31 mouse cellular contexts compared by ENCODE assay signal in genomic region chr12:98438080-98438479, GRCm38 (mm10).
DNase-seq lines count a peak whose midpoint lies in the region; ATAC-seq and TF ChIP-seq lines count a peak whose summit lies in the region.
"Had no signal": no experiment of that assay in that cellular context is flagged by ENCODE, and none has a peak within 500 bp of the region (broad histone marks: within the 10 kb centered on the region; RNA-seq: fewer than 3 reads in every experiment).

No protein-coding gene starts in this region.

- H3K36me3 ChIP-seq in kidney, adult 2 months (ENCODE audit: control insufficient read depth, insufficient read depth, low read length), result no peaks in the 10 kb centered on the region
- H3K36me3 ChIP-seq in kidney, embryonic 14.5 days (ENCODE audit: control insufficient read depth, insufficient read depth, low read length), result no peaks in the 10 kb centered on the region
- no peaks in the 10 kb centered on the region for H3K36me3 ChIP-seq in stomach, postnatal 0 days (ENCODE audit: control insufficient read depth, insufficient read depth, low read length)
- H3K36me3 ChIP-seq: embryonic facial prominence, embryonic 12.5 days; G1E; limb, embryonic 10.5 days; limb, embryonic 15.5 days had no signal

- no peaks in the 10 kb centered on the region for H3K9me3 ChIP-seq in kidney, embryonic 14.5 days (ENCODE audit: control insufficient read depth, low read length)
- no peaks in the 10 kb centered on the region for H3K9me3 ChIP-seq in stomach, postnatal 0 days (ENCODE audit: control insufficient read depth, low read length)
- H3K9me3 ChIP-seq: embryonic facial prominence, embryonic 12.5 days; forebrain, embryonic 10.5 days; forebrain, embryonic 15.5 days; limb, embryonic 10.5 days; limb, embryonic 15.5 days; midbrain, embryonic 12.5 days; neural tube, embryonic 12.5 days had no signal

- H3K27ac ChIP-seq in kidney, adult 2 months (ENCODE audit: insufficient read depth, low read depth, low read length), result no peak overlapping the region
- no peak overlapping the region for H3K27ac ChIP-seq in kidney, embryonic 14.5 days (ENCODE audit: low read depth, low read length)
- no peak overlapping the region for H3K27ac ChIP-seq in stomach, postnatal 0 days (replicated peaks)
- H3K27ac ChIP-seq: embryonic facial prominence, embryonic 12.5 days; forebrain, embryonic 10.5 days; forebrain, embryonic 15.5 days; gastrocnemius, adult 2 months; hindbrain, embryonic 14.5 days; kidney, postnatal 0 days; limb, embryonic 10.5 days; limb, embryonic 15.5 days; liver, embryonic 14.5 days; midbrain, embryonic 12.5 days; neural tube, embryonic 12.5 days had no signal

- no peaks in the 10 kb centered on the region for H3K4me1 ChIP-seq in kidney, adult 2 months (ENCODE audit: control insufficient read depth, insufficient read depth, low read length)
- H3K4me1 ChIP-seq in kidney, embryonic 14.5 days (ENCODE audit: control insufficient read depth, insufficient read depth, low read length), result no peaks in the 10 kb centered on the region
- no peaks in the 10 kb centered on the region for H3K4me1 ChIP-seq in lung, adult 2 months (ENCODE audit: control insufficient read depth, insufficient read depth, low read length)
- H3K4me1 ChIP-seq in stomach, postnatal 0 days (replicated peaks; ENCODE audit: control insufficient read depth, insufficient read depth), result no peaks in the 10 kb centered on the region
- H3K4me1 ChIP-seq: embryonic facial prominence, embryonic 12.5 days; forebrain, embryonic 10.5 days; forebrain, embryonic 15.5 days; limb, embryonic 10.5 days; limb, embryonic 15.5 days; megakaryocyte, embryonic 14.5 days; midbrain, embryonic 12.5 days; neural tube, embryonic 12.5 days had no signal

- no peak for TF ChIP-seq POLR2A in kidney, adult 2 months (IDR thresholded peaks at IDR 0.05; ENCODE audit: low read depth, low read length)
- no peak for TF ChIP-seq POLR2A in lung, adult 2 months (IDR thresholded peaks at IDR 0.05; ENCODE audit: borderline replicate concordance, extremely low read depth, low read depth, low read length)

- WGBS in kidney, adult 2 months, result 24% methylated on average over 2 of the region's 2 CpGs
- 24% methylated on average over 2 of the region's 2 CpGs for WGBS in kidney, embryonic 14.5 days
- 18% methylated on average over 2 of the region's 2 CpGs for WGBS in lung, adult 2 months
- WGBS in stomach, postnatal 0 days, result 26% methylated on average over 2 of the region's 2 CpGs

- TF ChIP-seq CTCF in kidney, adult 2 months (conservative IDR thresholded peaks at IDR 0.05; ENCODE audit: insufficient read depth, insufficient read length, low read depth, low read length), result no peak
- TF ChIP-seq CTCF in lung, adult 2 months (IDR thresholded peaks at IDR 0.05; ENCODE audit: insufficient read depth, low read length), result no peak
- TF ChIP-seq CTCF in stomach, postnatal 0 days (IDR thresholded peaks at IDR 0.05; ENCODE audit: low read depth), result no peak

- no peak overlapping the region for H3K9ac ChIP-seq in kidney, embryonic 14.5 days (ENCODE audit: low read depth, low read length)
- no peak overlapping the region for H3K9ac ChIP-seq in stomach, postnatal 0 days (ENCODE audit: low read length)
- H3K9ac ChIP-seq: embryonic facial prominence, embryonic 12.5 days; forebrain, embryonic 15.5 days; hindbrain, embryonic 14.5 days; limb, embryonic 15.5 days; liver, embryonic 14.5 days; midbrain, embryonic 12.5 days; neural tube, embryonic 12.5 days had no signal

- H3K4me2 ChIP-seq in kidney, embryonic 14.5 days (replicated peaks; ENCODE audit: low read depth, low read length), result no peak overlapping the region
- no peak overlapping the region for H3K4me2 ChIP-seq in stomach, postnatal 0 days (replicated peaks; ENCODE audit: low read depth)
- H3K4me2 ChIP-seq: embryonic facial prominence, embryonic 12.5 days; forebrain, embryonic 15.5 days; heart, embryonic 11.5 days; hindbrain, embryonic 14.5 days; limb, embryonic 15.5 days; midbrain, embryonic 12.5 days; neural tube, embryonic 12.5 days had no signal

- TF ChIP-seq EP300 in stomach, postnatal 0 days (optimal IDR thresholded peaks at IDR 0.05), result no peak

- DNase-seq in adrenal gland, postnatal 10 days, result peak; percentile 26
- DNase-seq in adrenal gland, postnatal 25 days, result no peak
- peak; percentile 20 for DNase-seq in kidney, adult 2 months
- peak; percentile 16 for DNase-seq in lung, adult 2 months
- DNase-seq in lung, postnatal 10 days, result no peak
- no peak for DNase-seq in stomach, postnatal 0 days (ENCODE audit: low spot score)
- DNase-seq in spleen, postnatal 4 days (ENCODE audit: low spot score in 2 of 2), result no peak
- DNase-seq: cerebellum, adult 11 months; cerebellum, adult 9-10 months; embryo, embryonic 11 days; gastrocnemius, adult 2 months; gastrocnemius, postnatal 36 days; heart, adult 18-20 months; heart, postnatal 36 days; right cerebral cortex, adult 18-20 months; spleen, adult 18-20 months had no signal

- H3K4me3 ChIP-seq in kidney, adult 2 months (ENCODE audit: insufficient read depth, low read depth, low read length), result no peak overlapping the region
- no peak overlapping the region for H3K4me3 ChIP-seq in kidney, embryonic 14.5 days (ENCODE audit: low read length)
- no peak overlapping the region for H3K4me3 ChIP-seq in lung, adult 2 months (replicated peaks; ENCODE audit: extremely low read depth, low read depth, low read length)
- no peak overlapping the region for H3K4me3 ChIP-seq in stomach, postnatal 0 days (ENCODE audit: low read depth, low read length)
- H3K4me3 ChIP-seq: embryonic facial prominence, embryonic 12.5 days; forebrain, embryonic 10.5 days; forebrain, embryonic 15.5 days; gastrocnemius, adult 2 months; limb, embryonic 10.5 days; limb, embryonic 15.5 days; megakaryocyte, embryonic 14.5 days; midbrain, embryonic 12.5 days; myocyte; neural tube, embryonic 12.5 days had no signal

- no peaks in the 10 kb centered on the region for H3K27me3 ChIP-seq in kidney, adult 2 months (replicated peaks; ENCODE audit: control insufficient read depth, insufficient read depth, low read length)
- no peaks in the 10 kb centered on the region for H3K27me3 ChIP-seq in kidney, embryonic 14.5 days (ENCODE audit: control insufficient read depth, insufficient read depth, low read length)
- H3K27me3 ChIP-seq in stomach, postnatal 0 days (ENCODE audit: control insufficient read depth, insufficient read depth, low read length), result no peaks in the 10 kb centered on the region
- H3K27me3 ChIP-seq: embryonic facial prominence, embryonic 12.5 days; forebrain, embryonic 15.5 days; limb, embryonic 15.5 days; megakaryocyte, embryonic 14.5 days; midbrain, embryonic 12.5 days; neural tube, embryonic 12.5 days had no signal

- no peak for ATAC-seq in kidney, embryonic 14.5 days (ENCODE audit: low FRiP score, low TSS enrichment)
- ATAC-seq in stomach, postnatal 0 days (ENCODE audit: low FRiP score, low TSS enrichment), result peak; percentile 74
- ATAC-seq: forebrain, embryonic 15.5 days had no signal

Comparison
In these comparisons a context has a peak if more than half of its experiments do, and no peak if none do; other contexts are left out.
1. DNase-seq: peak in adrenal gland, postnatal 10 days (single experiment), kidney, adult 2 months (single experiment) and lung, adult 2 months (single experiment); none in adrenal gland, postnatal 25 days (single experiment), lung, postnatal 10 days (single experiment), stomach, postnatal 0 days (single experiment) and spleen, postnatal 4 days (0 of 2).